Mouse (Mus musculus): ENCODE results near the gene Wbp4. TPM values are rescaled to one million over a fixed set of nuclear protein-coding genes. Genes with fewer than 3 reads are reported as not detected.

The Wbp4 gene
- polyA plus RNA-seq, 2 experiments = 22.6 to 44.1 TPM

- WGBS = 74% methylated on average over 9 of the region's 9 CpGs
- Histone ChIP-seq H3K27ac (replicated peaks; ENCODE audit: low read depth, low read length) (no peak overlapping the region), H3K4me3 (replicated peaks; ENCODE audit: low read length) (no peak overlapping the region), H3K9me3 (ENCODE audit: control insufficient read depth, low read length) (no peaks in the 10 kb centered on the region), H3K9ac (ENCODE audit: low read depth, low read length, severe bottlenecking) (no peak overlapping the region), H3K36me3 (ENCODE audit: control insufficient read depth, insufficient read depth, low read length) (no peaks in the 10 kb centered on the region), H3K4me2 (replicated peaks; ENCODE audit: low read depth, low read length, severe bottlenecking) (no peak overlapping the region), H3K4me1 (ENCODE audit: control insufficient read depth, insufficient read depth, low read length) (peaks cover 4% of the 10 kb centered on the region; the same call in 1 of the 2 replicates), H3K27me3 (ENCODE audit: control insufficient read depth, insufficient read depth, low read length) (no peaks in the 10 kb centered on the region)
- ATAC-seq (ENCODE audit: low FRiP score, low read depth) (no peak), DNase-seq (ENCODE audit: low spot score) (no peak)
- TF ChIP-seq POLR2A (IDR thresholded peaks at IDR 0.05; ENCODE audit: borderline replicate concordance, extremely low read depth, insufficient read depth, insufficient read length) = no peak
These were observed 41.1 kb upstream of the Wbp4 start for GRCm38 (mm10) chr14:79522387-79522786.

- Histone ChIP-seq H3K27me3 (ENCODE audit: control insufficient read depth, insufficient read depth, low read length) (no peaks in the 10 kb centered on the region), H3K36me3 (ENCODE audit: control insufficient read depth, insufficient read depth, low read length) (no peaks in the 10 kb centered on the region), H3K4me2 (replicated peaks; ENCODE audit: low read depth, low read length, severe bottlenecking) (no peak overlapping the region), H3K9me3 (ENCODE audit: control insufficient read depth, low read length) (no peaks in the 10 kb centered on the region), H3K9ac (ENCODE audit: low read depth, low read length, severe bottlenecking) (no peak overlapping the region), H3K4me1 (ENCODE audit: control insufficient read depth, insufficient read depth, low read length) (peaks cover 4% of the 10 kb centered on the region; the same call in 1 of the 2 replicates), H3K27ac (replicated peaks; ENCODE audit: low read depth, low read length) (no peak overlapping the region), H3K4me3 (replicated peaks; ENCODE audit: low read length) (no peak overlapping the region)
- no peak for ATAC-seq (ENCODE audit: low FRiP score, low read depth)
- no peak for TF ChIP-seq POLR2A (IDR thresholded peaks at IDR 0.05; ENCODE audit: borderline replicate concordance, extremely low read depth, insufficient read depth, insufficient read length)
- WGBS = 54% methylated on average over 6 of the region's 6 CpGs
- no peak for DNase-seq (ENCODE audit: low spot score)
These were observed 40.3 kb upstream of the Wbp4 start for GRCm38 (mm10) chr14:79521471-79522117.

GRCm38 (mm10) chr14:79521056-79521455 is 39.7 kb upstream of the Wbp4 start:
- Histone ChIP-seq H3K36me3 (ENCODE audit: control insufficient read depth, insufficient read depth, low read length) (no peaks in the 10 kb centered on the region), H3K4me3 (replicated peaks; ENCODE audit: low read length) (no peak overlapping the region), H3K4me2 (replicated peaks; ENCODE audit: low read depth, low read length, severe bottlenecking) (no peak overlapping the region), H3K27ac (replicated peaks; ENCODE audit: low read depth, low read length) (no peak overlapping the region), H3K9ac (ENCODE audit: low read depth, low read length, severe bottlenecking) (no peak overlapping the region), H3K4me1 (ENCODE audit: control insufficient read depth, insufficient read depth, low read length) (peaks cover 4% of the 10 kb centered on the region), H3K27me3 (ENCODE audit: control insufficient read depth, insufficient read depth, low read length) (no peaks in the 10 kb centered on the region), H3K9me3 (ENCODE audit: control insufficient read depth, low read length) (no peaks in the 10 kb centered on the region)
- DNase-seq (ENCODE audit: low spot score) (no peak), ATAC-seq (ENCODE audit: low FRiP score, low read depth) (no peak)
- TF ChIP-seq POLR2A (IDR thresholded peaks at IDR 0.05; ENCODE audit: borderline replicate concordance, extremely low read depth, insufficient read depth, insufficient read length) = no peak
- 75% methylated on average over 1 of the region's 1 CpGs for WGBS

- Histone ChIP-seq H3K27ac (replicated peaks; ENCODE audit: low read depth, low read length) (no peak overlapping the region), H3K9me3 (ENCODE audit: control insufficient read depth, low read length) (no peaks in the 10 kb centered on the region), H3K36me3 (ENCODE audit: control insufficient read depth, insufficient read depth, low read length) (no peaks in the 10 kb centered on the region), H3K27me3 (ENCODE audit: control insufficient read depth, insufficient read depth, low read length) (no peaks in the 10 kb centered on the region), H3K4me1 (ENCODE audit: control insufficient read depth, insufficient read depth, low read length) (peaks cover 4% of the 10 kb centered on the region), H3K9ac (ENCODE audit: low read depth, low read length, severe bottlenecking) (no peak overlapping the region), H3K4me3 (replicated peaks; ENCODE audit: low read length) (no peak overlapping the region), H3K4me2 (replicated peaks; ENCODE audit: low read depth, low read length, severe bottlenecking) (no peak overlapping the region)
- no peak for ATAC-seq (ENCODE audit: low FRiP score, low read depth)
- no peak for TF ChIP-seq POLR2A (IDR thresholded peaks at IDR 0.05; ENCODE audit: borderline replicate concordance, extremely low read depth, insufficient read depth, insufficient read length)
- DNase-seq (ENCODE audit: low spot score) = no peak
These were observed 39.3 kb upstream of the Wbp4 start for GRCm38 (mm10) chr14:79520612-79521011.

GRCm38 (mm10) chr14:79519663-79519975 is 38.3 kb upstream of the Wbp4 start:
- no peaks in the 10 kb centered on the region for H3K36me3 ChIP-seq (ENCODE audit: control insufficient read depth, insufficient read depth, low read length)
- no peak for DNase-seq (ENCODE audit: low spot score)
- 35% methylated on average over 1 of the region's 1 CpGs for WGBS
- no peak for TF ChIP-seq POLR2A (IDR thresholded peaks at IDR 0.05; ENCODE audit: borderline replicate concordance, extremely low read depth, insufficient read depth, insufficient read length)
- H3K27me3 ChIP-seq (ENCODE audit: control insufficient read depth, insufficient read depth, low read length) = no peaks in the 10 kb centered on the region
- no peak overlapping the region for H3K27ac ChIP-seq (replicated peaks; ENCODE audit: low read depth, low read length)
- no peak overlapping the region for H3K4me3 ChIP-seq (replicated peaks; ENCODE audit: low read length)
- H3K9ac ChIP-seq (ENCODE audit: low read depth, low read length, severe bottlenecking) = no peak overlapping the region
- no peak overlapping the region for H3K4me2 ChIP-seq (replicated peaks; ENCODE audit: low read depth, low read length, severe bottlenecking)
- peaks cover 4% of the 10 kb centered on the region for H3K4me1 ChIP-seq (ENCODE audit: control insufficient read depth, insufficient read depth, low read length)
- no peak for ATAC-seq (ENCODE audit: low FRiP score, low read depth)
- no peaks in the 10 kb centered on the region for H3K9me3 ChIP-seq (ENCODE audit: control insufficient read depth, low read length)

Measured in limb, embryonic 14.5 days (tissue).